Mouse (Mus musculus) layer of hippocampus, adult 9-11 months (tissue): ENCODE results near the gene Hcfc1r1.

ENCODE experiments used
- DNase-seq: peaks from one replicate; pipeline ENCODE4 v3.0.0; 2022

Gene Hcfc1r1

GRCm38 (mm10) chr17:23675564-23676281 lies 2.3 kb downstream of the Hcfc1r1 start:
- no peak for DNase-seq

- DNase-seq = no peak
These were observed 3.2 kb downstream of the Hcfc1r1 start for GRCm38 (mm10) chr17:23676473-23677031.

- peak; percentile 79 for DNase-seq
These were observed 3.9 kb downstream of the Hcfc1r1 start, which contains the start of gene Tnfrsf12a for GRCm38 (mm10) chr17:23677236-23677679. Gene Tnfrsf12a (minus strand): TSS chr17:23677468.

- DNase-seq = no peak
These were observed 5.9 kb downstream of the Hcfc1r1 start, which contains the start of gene Cldn6 for GRCm38 (mm10) chr17:23679127-23679835. Gene Cldn6 (plus strand): TSS chr17:23679249.

GRCm38 (mm10) chr17:23680336-23680735 lies 6.9 kb downstream of the Hcfc1r1 start:
- DNase-seq = no peak

GRCm38 (mm10) chr17:23681086-23681485 lies 7.7 kb downstream of the Hcfc1r1 start:
- no peak for DNase-seq

GRCm38 (mm10) chr17:23682092-23682491 lies 8.7 kb downstream of the Hcfc1r1 start:
- DNase-seq = no peak

- no peak for DNase-seq
These were observed 9.1 kb downstream of the Hcfc1r1 start for GRCm38 (mm10) chr17:23682530-23682929.

GRCm38 (mm10) chr17:23683226-23683625 lies 9.8 kb downstream of the Hcfc1r1 start:
- no peak for DNase-seq

- DNase-seq = no peak
These were observed 10.7 kb downstream of the Hcfc1r1 start, which contains the start of gene Cldn9 for GRCm38 (mm10) chr17:23683856-23684672. Gene Cldn9 (minus strand): TSS chr17:23684026.

GRCm38 (mm10) chr17:23694491-23694890 lies 21.1 kb downstream of the Hcfc1r1 start:
- no peak for DNase-seq

- no peak for DNase-seq
These were observed 22.4 kb downstream of the Hcfc1r1 start for GRCm38 (mm10) chr17:23695801-23696200.

- no peak for DNase-seq
These were observed 26.0 kb downstream of the Hcfc1r1 start for GRCm38 (mm10) chr17:23699131-23700077.

GRCm38 (mm10) chr17:23700079-23700478 lies 26.7 kb downstream of the Hcfc1r1 start:
- DNase-seq = peak; percentile 94

GRCm38 (mm10) chr17:23703301-23703700 lies 29.9 kb downstream of the Hcfc1r1 start:
- no peak for DNase-seq

- peak; percentile 45 for DNase-seq
These were observed 31.3 kb downstream of the Hcfc1r1 start for GRCm38 (mm10) chr17:23704741-23705140.

GRCm38 (mm10) chr17:23705525-23706104 lies 32.2 kb downstream of the Hcfc1r1 start:
- no peak for DNase-seq

- peak; percentile 23 for DNase-seq
These were observed 32.8 kb downstream of the Hcfc1r1 start for GRCm38 (mm10) chr17:23706212-23706611.

- no peak for DNase-seq
These were observed 43.6 kb downstream of the Hcfc1r1 start for GRCm38 (mm10) chr17:23717003-23717402.

- no peak for DNase-seq
These were observed 46.1 kb downstream of the Hcfc1r1 start for GRCm38 (mm10) chr17:23719455-23719854.

- no peak for DNase-seq
These were observed 48.5 kb downstream of the Hcfc1r1 start for GRCm38 (mm10) chr17:23721886-23722285.
